Mouse (Mus musculus) stomach, embryonic 16.5 days (tissue): ENCODE measurements at regions not wholly inside any gene's neighbourhood (a gene's known extent, or its start where the extent isn't known, plus 50 kb on each side); places are given as distances from the start of the nearest gene placed in this dataset.

ENCODE experiments used
- ATAC-seq: fragments of 200-750 bp; cut with Nextera tagmentation; 2 replicates; pipeline ENCODE4 v1.8.0; 2017; ENCODE audit warnings: moderate number of reproducible peaks, moderate TSS enrichment; ENCODE audit not compliant: insufficient read depth, low FRiP score
- H3K27ac ChIP-seq: fragments of 300-500 bp; sonication (generic); 2 replicates; pipeline ENCODE4 v1.5.1; 2014; ENCODE audit warnings: low read length
- H3K27me3 ChIP-seq: fragments of 300-500 bp; sonication (generic); 2 replicates; pipeline ENCODE4 v1.6.1; 2014; ENCODE audit warnings: low read length, control low read depth, mixed read lengths; ENCODE audit not compliant: control insufficient read depth, insufficient read depth
- H3K36me3 ChIP-seq: fragments of 300-500 bp; sonication (generic); 2 replicates; pipeline ENCODE4 v1.6.1; 2014; ENCODE audit warnings: low read length; ENCODE audit not compliant: control insufficient read depth, insufficient read depth
- H3K4me1 ChIP-seq: fragments of 300-500 bp; sonication (generic); 2 replicates; pipeline ENCODE4 v1.6.1; 2014; ENCODE audit warnings: low read length, control low read depth, mixed read lengths; ENCODE audit not compliant: control insufficient read depth, insufficient read depth
- H3K4me2 ChIP-seq: fragments of 300-500 bp; sonication (generic); 2 replicates; pipeline ENCODE4 v1.6.1; 2014; ENCODE audit warnings: low read depth, low read length, mixed read lengths
- H3K4me3 ChIP-seq: fragments of 300-500 bp; sonication (generic); replicated peaks from 2 replicates; pipeline ENCODE4 v1.5.1; 2014; ENCODE audit warnings: mild to moderate bottlenecking, low read length
- H3K9ac ChIP-seq: fragments of 300-500 bp; sonication (generic); 2 replicates; pipeline ENCODE4 v1.6.1; 2014; ENCODE audit warnings: low read length
- H3K9me3 ChIP-seq: fragments of 300-500 bp; sonication (generic); replicated peaks from 2 replicates; pipeline ENCODE4 v1.6.1; 2016; ENCODE audit warnings: low read length, control low read depth; ENCODE audit not compliant: control insufficient read depth
- WGBS: fragments of 180-500 bp; shearing (Covaris S2); extraction: QIAGEN DNeasy Blood & Tissue Kit; methylation state at CpG from one replicate; pipeline ENCODE4 v1.1.7; 2014; 5-methylcytosine and 5-hydroxymethylcytosine counted together

GRCm38 (mm10) chr13:83879561-83879960, 342.5 kb upstream of the Tmem161b start:
- Histone ChIP-seq H3K4me2 (no peak overlapping the region), H3K4me1 (no peaks in the 10 kb centered on the region), H3K9ac (no peak overlapping the region), H3K9me3 (no peaks in the 10 kb centered on the region), H3K27me3 (no peaks in the 10 kb centered on the region), H3K4me3 (no peak overlapping the region), H3K36me3 (no peaks in the 10 kb centered on the region), H3K27ac (no peak overlapping the region)
- WGBS: 64% methylated on average over 2 of the region's 2 CpGs
- no peak for ATAC-seq

GRCm38 (mm10) chr13:83880305-83880704, 341.8 kb upstream of the Tmem161b start:
- Histone ChIP-seq H3K9me3 (no peaks in the 10 kb centered on the region), H3K4me3 (no peak overlapping the region), H3K9ac (no peak overlapping the region), H3K36me3 (no peaks in the 10 kb centered on the region), H3K4me2 (no peak overlapping the region), H3K4me1 (no peaks in the 10 kb centered on the region), H3K27ac (no peak overlapping the region), H3K27me3 (no peaks in the 10 kb centered on the region)
- no peak for ATAC-seq
- WGBS: 69% methylated on average over 2 of the region's 2 CpGs

GRCm38 (mm10) chr13:83880772-83881171, 341.3 kb upstream of the Tmem161b start:
- H3K4me1 ChIP-seq: no peaks in the 10 kb centered on the region
- H3K27ac ChIP-seq: no peak overlapping the region
- H3K9me3 ChIP-seq: no peaks in the 10 kb centered on the region
- H3K4me2 ChIP-seq: no peak overlapping the region
- H3K36me3 ChIP-seq: no peaks in the 10 kb centered on the region
- no peak overlapping the region for H3K9ac ChIP-seq
- 90% methylated on average over 2 of the region's 2 CpGs for WGBS
- H3K27me3 ChIP-seq: no peaks in the 10 kb centered on the region
- no peak for ATAC-seq
- H3K4me3 ChIP-seq: no peak overlapping the region

DNA sequence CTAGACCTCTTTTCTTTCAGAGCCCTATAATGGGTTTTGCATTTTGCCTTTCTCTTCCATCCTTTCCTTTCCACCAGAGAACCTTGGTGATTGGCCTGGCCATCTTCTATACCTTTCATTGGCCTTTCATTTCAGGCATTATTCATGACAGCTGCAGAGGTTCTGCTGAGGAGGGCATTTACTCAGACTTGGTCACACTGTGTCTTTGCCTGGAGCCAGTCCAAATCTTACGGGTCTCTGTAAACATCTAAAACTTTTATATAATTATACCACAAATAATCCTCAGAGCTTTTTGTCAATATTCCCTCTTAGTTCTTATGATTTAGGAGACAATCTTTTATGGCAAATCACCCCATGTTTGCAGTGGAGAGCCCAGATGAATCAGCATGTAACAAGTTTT, 339.3 kb upstream of the Tmem161b start:
- 44% methylated on average over 1 of the region's 1 CpGs for WGBS
- no peaks in the 10 kb centered on the region for H3K36me3 ChIP-seq
- H3K4me3 ChIP-seq: no peak overlapping the region
- no peaks in the 10 kb centered on the region for H3K4me1 ChIP-seq
- H3K27ac ChIP-seq: no peak overlapping the region
- H3K9ac ChIP-seq: no peak overlapping the region
- no peak overlapping the region for H3K4me2 ChIP-seq
- no peaks in the 10 kb centered on the region for H3K27me3 ChIP-seq
- H3K9me3 ChIP-seq: no peaks in the 10 kb centered on the region
- ATAC-seq: no peak

- ATAC-seq: no peak
- no peaks in the 10 kb centered on the region for H3K27me3 ChIP-seq
- no peak overlapping the region for H3K9ac ChIP-seq
- no peaks in the 10 kb centered on the region for H3K4me1 ChIP-seq
- no peak overlapping the region for H3K4me3 ChIP-seq
- no peak overlapping the region for H3K4me2 ChIP-seq
- 84% methylated on average over 4 of the region's 4 CpGs for WGBS
- no peaks in the 10 kb centered on the region for H3K9me3 ChIP-seq
- H3K36me3 ChIP-seq: no peaks in the 10 kb centered on the region
- no peak overlapping the region for H3K27ac ChIP-seq
Measured at GRCm38 (mm10) chr13:83883821-83884220, 338.3 kb upstream of the Tmem161b start.

DNA sequence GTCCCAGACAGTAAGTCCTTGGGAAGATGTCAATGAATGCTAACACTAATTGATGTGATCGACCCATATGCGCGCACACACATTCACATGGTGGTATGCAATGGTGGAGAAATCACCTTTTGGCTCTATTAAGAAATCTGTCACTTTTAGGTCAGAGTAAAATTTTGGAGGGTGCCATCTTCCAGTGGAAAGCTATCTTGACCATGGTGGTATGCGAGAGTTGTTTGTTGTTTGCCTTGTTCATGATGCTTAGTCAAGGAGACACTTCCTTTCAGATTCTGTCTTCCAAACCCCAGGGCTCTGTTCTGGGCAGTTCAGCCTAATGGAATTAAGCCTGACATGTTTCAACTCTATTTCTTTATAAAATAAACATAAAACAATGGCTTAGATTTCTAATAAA, 337.9 kb upstream of the Tmem161b start:
- H3K36me3 ChIP-seq: no peaks in the 10 kb centered on the region
- no peak overlapping the region for H3K4me2 ChIP-seq
- H3K4me3 ChIP-seq: no peak overlapping the region
- no peaks in the 10 kb centered on the region for H3K9me3 ChIP-seq
- H3K27ac ChIP-seq: no peak overlapping the region
- 99% methylated on average over 4 of the region's 4 CpGs for WGBS
- H3K9ac ChIP-seq: no peak overlapping the region
- H3K27me3 ChIP-seq: no peaks in the 10 kb centered on the region
- no peaks in the 10 kb centered on the region for H3K4me1 ChIP-seq
- ATAC-seq: no peak

DNA sequence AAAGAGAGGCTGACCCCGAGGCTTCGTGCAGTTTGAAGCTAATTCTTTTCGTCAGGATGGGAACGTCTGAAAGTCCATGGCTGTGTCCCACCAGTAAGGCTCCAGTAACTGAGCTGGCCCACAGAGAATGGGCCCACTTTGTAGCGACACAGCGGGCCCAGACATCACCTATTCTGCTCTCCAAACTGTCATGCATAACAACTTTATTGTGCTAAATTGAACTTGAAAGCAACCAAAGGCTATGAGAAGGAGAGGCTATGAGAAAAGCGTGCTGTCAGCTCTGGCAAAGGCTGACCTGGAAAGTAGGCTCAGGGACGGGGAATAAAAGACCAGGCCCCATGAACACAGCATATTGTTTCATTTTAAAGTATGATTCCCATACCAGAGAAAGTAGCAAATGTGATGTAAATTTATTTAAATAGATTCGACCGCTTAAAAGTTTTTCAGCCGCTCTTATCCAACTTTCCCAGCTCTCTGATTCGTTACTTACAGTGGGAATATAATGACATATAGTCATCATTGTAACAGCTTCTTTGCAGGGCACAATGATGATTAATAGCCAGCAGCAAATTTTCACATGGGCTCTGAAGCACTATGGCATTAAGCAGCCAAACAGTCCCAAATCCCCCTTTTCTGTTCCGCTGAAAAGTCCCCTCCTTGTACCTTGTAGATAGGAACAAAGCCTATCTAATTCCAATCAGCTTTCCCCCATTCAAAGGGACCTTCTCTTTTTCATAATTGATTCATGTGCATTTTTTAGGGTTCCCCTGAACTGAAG, 337.1 kb upstream of the Tmem161b start:
- 68% methylated on average over 13 of the region's 13 CpGs for WGBS
- Histone ChIP-seq H3K9me3 (no peaks in the 10 kb centered on the region), H3K36me3 (no peaks in the 10 kb centered on the region), H3K4me2 (no peak overlapping the region), H3K4me1 (no peaks in the 10 kb centered on the region), H3K27me3 (no peaks in the 10 kb centered on the region), H3K4me3 (no peak overlapping the region), H3K9ac (no peak overlapping the region), H3K27ac (no peak overlapping the region)
- ATAC-seq: no peak

GRCm38 (mm10) chr13:83885729-83886128, 336.4 kb upstream of the Tmem161b start:
- 68% methylated on average over 4 of the region's 4 CpGs for WGBS

GRCm38 (mm10) chr13:83914697-83915096, 307.4 kb upstream of the Tmem161b start:
- H3K27ac ChIP-seq: no peak overlapping the region
- H3K27me3 ChIP-seq: no peaks in the 10 kb centered on the region
- WGBS: 41% methylated on average over 2 of the region's 2 CpGs
- no peak overlapping the region for H3K9ac ChIP-seq
- no peak overlapping the region for H3K4me3 ChIP-seq
- no peak for ATAC-seq
- H3K36me3 ChIP-seq: no peaks in the 10 kb centered on the region
- no peaks in the 10 kb centered on the region; the same call in 1 of the 2 replicates for H3K9me3 ChIP-seq
- no peak overlapping the region for H3K4me2 ChIP-seq
- H3K4me1 ChIP-seq: no peaks in the 10 kb centered on the region

More at GRCm38 (mm10) chr13:83885729-83886128, 336.4 kb upstream of the Tmem161b start:
- no peaks in the 10 kb centered on the region for H3K36me3 ChIP-seq
- no peaks in the 10 kb centered on the region for H3K4me1 ChIP-seq
- no peak overlapping the region for H3K4me3 ChIP-seq
- H3K9me3 ChIP-seq: no peaks in the 10 kb centered on the region
- H3K9ac ChIP-seq: no peak overlapping the region
- no peaks in the 10 kb centered on the region for H3K27me3 ChIP-seq
- no peak for ATAC-seq
- no peak overlapping the region for H3K4me2 ChIP-seq
- H3K27ac ChIP-seq: no peak overlapping the region
